In the genomic region with DNA sequence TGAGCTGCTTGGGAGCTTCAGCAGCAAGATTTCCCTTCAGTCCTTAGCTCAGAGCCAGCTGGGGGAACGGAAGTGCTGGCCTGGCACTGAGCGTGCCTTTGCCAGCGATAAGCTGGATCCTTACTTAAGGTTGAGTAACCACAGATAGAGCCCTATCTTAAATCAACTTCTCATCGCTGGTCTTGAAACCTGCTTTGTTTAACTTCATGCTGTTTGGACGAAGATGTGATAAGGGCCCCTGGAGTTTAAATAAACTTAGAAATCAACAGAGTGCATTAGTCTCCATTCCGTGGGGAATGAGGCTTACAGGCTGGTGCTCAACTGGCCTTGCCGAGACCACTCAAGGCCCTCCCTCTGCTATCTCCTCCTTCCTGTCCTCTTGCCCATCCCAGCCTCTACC, we compare ENCODE assay signal across 15 mouse cellular contexts. TPM values are rescaled to one million over a fixed set of nuclear protein-coding genes. Genes with fewer than 3 reads are reported as not detected.
DNase-seq lines count a peak whose midpoint lies in the region; ATAC-seq and TF ChIP-seq lines count a peak whose summit lies in the region.
"Had no signal": no experiment of that assay in that cellular context is flagged by ENCODE, and none has a peak within 500 bp of the region (broad histone marks: within the 10 kb centered on the region; RNA-seq: fewer than 3 reads in every experiment).

No protein-coding gene starts in this region.

- intact Hi-C loops in heart, postnatal 25 days (cut with DNase I): no loop called here

- peaks cover 16% of the 10 kb centered on the region for H3K4me1 ChIP-seq in heart, embryonic 10.5 days
- H3K4me1 ChIP-seq in liver, embryonic 13.5 days (replicated peaks): peaks cover 56% of the 10 kb centered on the region
- no peaks in the 10 kb centered on the region for H3K4me1 ChIP-seq in cerebellum, adult 2 months (ENCODE audit: control insufficient read depth, insufficient read depth, low read length)
- H3K4me1 ChIP-seq: neural tube, embryonic 12.5 days had no signal

- DNase-seq in heart, embryonic 10.5 days (ENCODE audit: low spot score): no peak
- DNase-seq in heart, postnatal 25 days (ENCODE audit: low spot score): no peak
- peak; percentile 91 for DNase-seq in MEL-GATA-1-ER (ENCODE audit: extremely low read depth, low read depth)
- peak; percentile 28 for DNase-seq in liver, embryonic 13.5 days
- no peak for DNase-seq in cerebellum, adult 2 months
- no peak for DNase-seq in thymus, postnatal 0 days (ENCODE audit: low spot score)
- DNase-seq: adrenal gland, postnatal 10 days; cerebellum, adult 8-10 months; right cerebral cortex, postnatal 4 days had no signal

- TF ChIP-seq CTCF in cerebellum, adult 2 months (IDR thresholded peaks at IDR 0.05; ENCODE audit: borderline replicate concordance, insufficient read depth, low read depth, low read length): no peak

- TF ChIP-seq POLR2A in cerebellum, adult 2 months (IDR thresholded peaks at IDR 0.05; ENCODE audit: borderline replicate concordance, insufficient read depth, low read length): no peak

- H3K9ac ChIP-seq in liver, embryonic 13.5 days: no peak overlapping the region; the same call in 1 of the 2 replicates
- H3K9ac ChIP-seq: neural tube, embryonic 12.5 days had no signal

- no peaks in the 10 kb centered on the region for H3K36me3 ChIP-seq in heart, embryonic 10.5 days
- no peaks in the 10 kb centered on the region for H3K36me3 ChIP-seq in liver, embryonic 13.5 days
- H3K36me3 ChIP-seq: neural tube, embryonic 12.5 days had no signal

- no peaks in the 10 kb centered on the region for H3K9me3 ChIP-seq in heart, embryonic 10.5 days
- H3K9me3 ChIP-seq in liver, embryonic 13.5 days (replicated peaks): no peaks in the 10 kb centered on the region
- H3K9me3 ChIP-seq: neural tube, embryonic 12.5 days had no signal

- WGBS in heart, embryonic 10.5 days: 8% methylated on average over 7 of the region's 7 CpGs
- WGBS in liver, embryonic 13.5 days (ENCODE audit: insufficient replicate concordance): 8% methylated on average over 7 of the region's 7 CpGs
- 29% methylated on average over 7 of the region's 7 CpGs for WGBS in cerebellum, adult 2 months

- peak; percentile 73 for ATAC-seq in liver, embryonic 13.5 days (ENCODE audit: low read depth)
- ATAC-seq in megakaryocyte, adult 5-6 weeks (ENCODE audit: poor library complexity, severe bottlenecking): peak; percentile 74
- no peak for ATAC-seq in cerebellum, adult (ENCODE audit: insufficient number of reproducible peaks, low FRiP score, low TSS enrichment)
- ATAC-seq: Patski had no signal

- H3K4me2 ChIP-seq in liver, embryonic 13.5 days: peak overlapping the region; percentile 44
- H3K4me2 ChIP-seq: neural tube, embryonic 12.5 days had no signal

- no peaks in the 10 kb centered on the region for H3K27me3 ChIP-seq in heart, embryonic 10.5 days (ENCODE audit: insufficient read depth, poor library complexity, severe bottlenecking)
- no peaks in the 10 kb centered on the region for H3K27me3 ChIP-seq in liver, embryonic 13.5 days
- no peaks in the 10 kb centered on the region for H3K27me3 ChIP-seq in cerebellum, adult 2 months (ENCODE audit: control insufficient read depth, insufficient read depth, low read length)
- H3K27me3 ChIP-seq: neural tube, embryonic 12.5 days; Patski had no signal

- H3K4me3 ChIP-seq in heart, embryonic 10.5 days: no peak overlapping the region
- H3K4me3 ChIP-seq in liver, embryonic 13.5 days (replicated peaks): no peak overlapping the region
- H3K4me3 ChIP-seq in cerebellum, adult 2 months (replicated peaks; ENCODE audit: insufficient read depth, low read depth, low read length): no peak overlapping the region
- H3K4me3 ChIP-seq: neural tube, embryonic 12.5 days had no signal

- H3K27ac ChIP-seq in heart, embryonic 10.5 days: peak overlapping the region; percentile 42; the same call in 1 of the 2 replicates
- peak overlapping the region; percentile 56 for H3K27ac ChIP-seq in liver, embryonic 13.5 days
- H3K27ac ChIP-seq in cerebellum, adult 2 months (ENCODE audit: insufficient read depth, low read length): no peak overlapping the region
- H3K27ac ChIP-seq: kidney, postnatal 0 days; macrophage; neural tube, embryonic 12.5 days had no signal

RNA-seq across cellular contexts. Expression of gene Cldn3, which starts 11.7 kb away (rescaled TPM):
- 2.7 and 10.2 TPM in 2 replicates for polyA plus RNA-seq in heart, embryonic 10.5 days (2016; fragmentation: Nextera tagmentation; extraction: Ambion mirVana)
- not detected for total RNA-seq in heart, postnatal 25 days (2021)
- 0.38 and 0.74 TPM in 2 replicates for polyA plus RNA-seq in liver, embryonic 13.5 days (2015; fragmentation: Nextera tagmentation; extraction: Ambion mirVana)
- total RNA-seq in megakaryocyte, adult 5-6 weeks (2015): not detected in 2 replicates
- not detected in 2 replicates for total RNA-seq in megakaryocyte, adult 5-6 weeks (2017)
- polyA plus RNA-seq in cerebellum, adult 2 months (2012; rRNA removed): 0.52 and 0.67 TPM in 2 replicates
- polyA plus RNA-seq in thymus, postnatal 0 days (2015; fragmentation: Nextera tagmentation; extraction: Ambion mirVana): 6.4 and 6.8 TPM in 2 replicates
- polyA plus RNA-seq: macrophage, Patski had no signal

RNA-seq across cellular contexts. Expression of gene Cldn4, which starts 27.6 kb away (rescaled TPM):
- polyA plus RNA-seq in heart, embryonic 10.5 days (2016; fragmentation: Nextera tagmentation; extraction: Ambion mirVana): 2.8 and 6.9 TPM in 2 replicates
- total RNA-seq in heart, postnatal 25 days (2021): not detected
- 0.15 and 0.32 TPM in 2 replicates for polyA plus RNA-seq in liver, embryonic 13.5 days (2015; fragmentation: Nextera tagmentation; extraction: Ambion mirVana)
- not detected in 2 replicates for total RNA-seq in megakaryocyte, adult 5-6 weeks (2015)
- not detected in 2 replicates for total RNA-seq in megakaryocyte, adult 5-6 weeks (2017)
- 0.07 TPM in 1 of 2 replicates, not detected in the other for polyA plus RNA-seq in cerebellum, adult 2 months (2012; rRNA removed)
- 32.6 and 35.4 TPM in 2 replicates for polyA plus RNA-seq in thymus, postnatal 0 days (2015; fragmentation: Nextera tagmentation; extraction: Ambion mirVana)
- polyA plus RNA-seq: macrophage had no signal

RNA-seq across cellular contexts. Expression of gene Abhd11, which starts 34.7 kb away (rescaled TPM):
- polyA plus RNA-seq in heart, embryonic 10.5 days (2016; fragmentation: Nextera tagmentation; extraction: Ambion mirVana): 57.8 and 63.7 TPM in 2 replicates
- 10 to 100 TPM; 59.4 to 65.8 TPM for total RNA-seq in heart, postnatal 25 days (2021)
- 37.0 and 37.3 TPM in 2 replicates for polyA plus RNA-seq in liver, embryonic 13.5 days (2015; fragmentation: Nextera tagmentation; extraction: Ambion mirVana)
- total RNA-seq in megakaryocyte, adult 5-6 weeks (2015): 52.5 and 55.0 TPM in 2 replicates
- total RNA-seq in megakaryocyte, adult 5-6 weeks (2017): 22.9 and 32.7 TPM in 2 replicates
- 59.0 and 65.1 TPM in 2 replicates for polyA plus RNA-seq in cerebellum, adult 2 months (2012; rRNA removed)
- 51.0 and 52.2 TPM in 2 replicates for polyA plus RNA-seq in thymus, postnatal 0 days (2015; fragmentation: Nextera tagmentation; extraction: Ambion mirVana)

RNA-seq across cellular contexts. Expression of gene Mettl27, which starts 42.1 kb away (rescaled TPM):
- polyA plus RNA-seq in heart, embryonic 10.5 days (2016; fragmentation: Nextera tagmentation; extraction: Ambion mirVana): 8.8 and 12.1 TPM in 2 replicates
- total RNA-seq in heart, postnatal 25 days (2021): 1 to 10 TPM; 5.0 to 5.6 TPM
- polyA plus RNA-seq in liver, embryonic 13.5 days (2015; fragmentation: Nextera tagmentation; extraction: Ambion mirVana): 10.6 and 12.2 TPM in 2 replicates
- total RNA-seq in megakaryocyte, adult 5-6 weeks (2015): 0.46 and 3.0 TPM in 2 replicates
- 0.89 and 1.3 TPM in 2 replicates for total RNA-seq in megakaryocyte, adult 5-6 weeks (2017)
- polyA plus RNA-seq in cerebellum, adult 2 months (2012; rRNA removed): 9.5 and 10.9 TPM in 2 replicates
- 19.9 and 29.5 TPM in 2 replicates for polyA plus RNA-seq in thymus, postnatal 0 days (2015; fragmentation: Nextera tagmentation; extraction: Ambion mirVana)

RNA-seq across cellular contexts. Expression of gene Stx1a, which starts 49.0 kb away (rescaled TPM):
- polyA plus RNA-seq in heart, embryonic 10.5 days (2016; fragmentation: Nextera tagmentation; extraction: Ambion mirVana): 8.5 and 8.6 TPM in 2 replicates
- 1 to 10 TPM; 2.2 to 2.3 TPM for total RNA-seq in heart, postnatal 25 days (2021)
- 1.3 and 1.5 TPM in 2 replicates for polyA plus RNA-seq in liver, embryonic 13.5 days (2015; fragmentation: Nextera tagmentation; extraction: Ambion mirVana)
- 0.09 TPM in 1 of 2 replicates, not detected in the other for total RNA-seq in megakaryocyte, adult 5-6 weeks (2015)
- not detected in 2 replicates for total RNA-seq in megakaryocyte, adult 5-6 weeks (2017)
- polyA plus RNA-seq in cerebellum, adult 2 months (2012; rRNA removed): 12.1 and 12.4 TPM in 2 replicates
- polyA plus RNA-seq in thymus, postnatal 0 days (2015; fragmentation: Nextera tagmentation; extraction: Ambion mirVana): 3.2 and 3.3 TPM in 2 replicates

Comparison
In these comparisons a context has a peak if more than half of its experiments do, and no peak if none do; other contexts are left out.
1. DNase-seq: peak in MEL-GATA-1-ER (single experiment) and liver, embryonic 13.5 days (single experiment); none in heart, embryonic 10.5 days (single experiment), heart, postnatal 25 days (single experiment), cerebellum, adult 2 months (0 of 2) and thymus, postnatal 0 days (single experiment).